Mouse (Mus musculus): Measurements from ENCODE around the gene Gm906. TPM values are rescaled to one million over a fixed set of nuclear protein-coding genes. Genes with fewer than 3 reads are reported as not detected.
"Not testable (repeated sequence)": the region's sequence is repeated elsewhere in the genome, so short reads cannot be mapped to it uniquely, and the experiment has no call there.

Gene Gm906
- total RNA-seq (2018; cell fraction: chromatin; rRNA removed) = not detected
- not detected for total RNA-seq (2018; cell fraction: cytosol; rRNA removed)
- not detected for total RNA-seq (2018; cell fraction: nucleus; rRNA removed)
- not detected in 3 replicates for polyA plus RNA-seq (2018)

GRCm38 (mm10) chr13:50250208-50250607 lies at the start of gene Gm906:
Gene Gm906, minus strand, starts transcription at chr13:50250308.
- not testable (repeated sequence) for H3K79me2 ChIP-seq (ENCODE audit: inconsistent target); H3K36me3 ChIP-seq (ENCODE audit: inconsistent target); H3K4me3 ChIP-seq (ENCODE audit: inconsistent target); H3K27ac ChIP-seq
- no CpG with 5 or more reads among the region's 3 CpGs for WGBS (ENCODE audit: missing documents)

GRCm38 (mm10) chr13:50283308-50283707 lies 33.2 kb upstream of the Gm906 start:
- WGBS (ENCODE audit: missing documents) = no CpG with 5 or more reads among the region's 4 CpGs
- H3K79me2 ChIP-seq (ENCODE audit: inconsistent target); H3K36me3 ChIP-seq (ENCODE audit: inconsistent target); H3K27ac ChIP-seq; H3K4me3 ChIP-seq (ENCODE audit: inconsistent target): not testable (repeated sequence)

DNA sequence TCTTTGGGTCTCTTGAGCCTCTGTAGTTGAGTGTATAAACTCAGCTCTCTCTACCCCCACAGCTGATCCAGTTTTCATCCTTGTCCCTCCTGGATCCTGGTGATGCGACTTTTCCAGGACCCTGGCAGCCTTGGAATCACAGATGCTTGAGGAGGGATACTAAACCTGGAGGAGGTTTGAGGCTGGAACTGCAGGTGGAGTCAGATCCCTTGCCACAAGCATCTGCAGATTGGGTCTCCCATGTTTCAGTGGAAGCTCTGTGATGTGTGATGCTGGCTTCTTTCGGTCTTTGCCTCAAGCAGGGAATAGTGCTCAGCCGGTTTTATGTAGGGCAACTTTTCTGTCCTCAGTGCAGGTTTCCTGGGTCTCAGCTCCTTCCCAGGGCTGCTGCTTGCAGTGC lies 13.6 kb downstream of the Gm906 start:
- H3K79me2 ChIP-seq (ENCODE audit: inconsistent target) = no peaks in the 10 kb centered on the region
- 82% methylated on average over 3 of the region's 3 CpGs for WGBS (ENCODE audit: missing documents)
- no peak overlapping the region for H3K4me3 ChIP-seq (ENCODE audit: inconsistent target)
- no peak overlapping the region for H3K27ac ChIP-seq
- H3K36me3 ChIP-seq (ENCODE audit: inconsistent target) = no peaks in the 10 kb centered on the region

DNA sequence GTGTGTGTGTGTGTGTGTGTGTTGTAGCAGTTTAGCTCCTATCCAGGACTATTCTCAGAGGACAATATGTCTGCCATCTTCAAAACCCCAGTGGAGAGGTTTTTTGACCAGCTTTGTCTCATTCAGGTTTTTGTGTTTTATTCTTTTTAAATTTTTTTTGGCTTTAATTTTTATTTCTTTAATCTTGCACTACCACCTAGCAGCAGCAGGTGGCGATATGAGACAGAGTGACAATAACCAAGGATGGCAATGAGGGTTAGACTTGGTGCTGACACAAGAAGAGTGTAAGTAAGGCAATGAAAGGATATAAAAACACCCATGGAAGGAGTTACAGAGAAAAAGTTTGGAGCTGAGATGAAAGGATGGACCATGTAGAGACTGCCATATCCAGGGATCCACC lies 38.3 kb downstream of the Gm906 start:
- not testable (repeated sequence) for H3K27ac ChIP-seq; H3K79me2 ChIP-seq (ENCODE audit: inconsistent target); H3K36me3 ChIP-seq (ENCODE audit: inconsistent target); H3K4me3 ChIP-seq (ENCODE audit: inconsistent target)
- 0% methylated on average over 1 of the region's 1 CpGs for WGBS (ENCODE audit: missing documents)

GRCm38 (mm10) chr13:50210191-50210590 lies 39.9 kb downstream of the Gm906 start:
- H3K4me3 ChIP-seq (ENCODE audit: inconsistent target); H3K79me2 ChIP-seq (ENCODE audit: inconsistent target); H3K36me3 ChIP-seq (ENCODE audit: inconsistent target); H3K27ac ChIP-seq: not testable (repeated sequence)

- not testable (repeated sequence) for H3K36me3 ChIP-seq (ENCODE audit: inconsistent target); H3K27ac ChIP-seq; H3K79me2 ChIP-seq (ENCODE audit: inconsistent target); H3K4me3 ChIP-seq (ENCODE audit: inconsistent target)
- 100% methylated on average over 2 of the region's 2 CpGs for WGBS (ENCODE audit: missing documents)
Observed at GRCm38 (mm10) chr13:50209651-50210050, 40.5 kb downstream of the Gm906 start.

DNA sequence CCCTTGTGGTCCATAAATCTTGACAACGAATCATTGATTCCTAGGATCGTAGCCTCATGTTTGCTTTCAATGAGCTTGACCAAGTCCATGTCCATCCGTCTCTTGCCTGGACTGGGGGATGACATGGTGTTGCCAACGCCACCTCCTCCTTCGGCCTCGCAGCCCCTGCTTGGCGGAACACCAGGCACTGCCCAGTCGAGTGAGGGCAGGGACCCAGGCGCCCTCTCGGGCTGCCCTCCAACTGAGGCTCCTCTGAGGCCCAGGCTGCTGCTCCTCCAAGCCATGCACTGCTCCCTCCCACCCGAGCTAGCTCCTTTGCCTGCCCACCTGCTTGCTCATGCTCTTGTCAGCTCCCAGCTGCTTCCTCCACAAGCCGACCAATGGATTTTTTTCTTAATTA lies 42.1 kb downstream of the Gm906 start:
- no peaks in the 10 kb centered on the region for H3K36me3 ChIP-seq (ENCODE audit: inconsistent target)
- WGBS (ENCODE audit: missing documents) = 89% methylated on average over 12 of the region's 12 CpGs
- H3K4me3 ChIP-seq (ENCODE audit: inconsistent target) = no peak overlapping the region
- H3K79me2 ChIP-seq (ENCODE audit: inconsistent target) = no peaks in the 10 kb centered on the region
- no peak overlapping the region for H3K27ac ChIP-seq

DNA sequence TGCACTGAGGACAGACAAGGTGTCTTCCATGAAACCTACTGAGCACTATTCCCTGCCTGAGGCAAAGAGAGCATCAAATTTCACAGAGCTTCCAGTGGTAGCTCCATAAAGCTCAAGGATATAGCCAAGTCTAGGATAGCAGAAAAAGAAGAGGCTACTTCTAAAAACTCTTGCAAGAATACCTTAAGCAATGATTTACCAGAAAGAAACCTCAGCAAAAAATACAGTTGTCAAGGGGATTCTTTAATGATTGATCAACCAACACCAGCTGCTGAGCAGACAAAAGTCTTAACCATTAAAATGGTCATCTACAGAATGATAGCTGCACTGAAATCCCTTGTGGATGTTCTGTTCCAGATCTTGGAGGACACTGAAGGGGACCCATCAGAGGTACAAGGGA lies 53.3 kb downstream of the Gm906 start:
- H3K36me3 ChIP-seq (ENCODE audit: inconsistent target); H3K27ac ChIP-seq; H3K79me2 ChIP-seq (ENCODE audit: inconsistent target); H3K4me3 ChIP-seq (ENCODE audit: inconsistent target): not testable (repeated sequence)

Other genes with a start within 250 kb of the Gm906 start
- gene Fbxw17, start 167.6 kb upstream of the Gm906 start, polyA plus RNA-seq (2018) = 24.1 to 62.6 TPM (median 35.8 TPM) in 3 replicates
- not detected in 3 replicates for gene Gm47429, start 193.6 kb upstream of the Gm906 start, polyA plus RNA-seq (2018)
- not detected in 3 replicates for gene Nutm2, start 217.0 kb upstream of the Gm906 start, polyA plus RNA-seq (2018)

All from macrophage (primary cell).